ENCODE assay signal across 12 mouse cellular contexts in the genomic region with DNA sequence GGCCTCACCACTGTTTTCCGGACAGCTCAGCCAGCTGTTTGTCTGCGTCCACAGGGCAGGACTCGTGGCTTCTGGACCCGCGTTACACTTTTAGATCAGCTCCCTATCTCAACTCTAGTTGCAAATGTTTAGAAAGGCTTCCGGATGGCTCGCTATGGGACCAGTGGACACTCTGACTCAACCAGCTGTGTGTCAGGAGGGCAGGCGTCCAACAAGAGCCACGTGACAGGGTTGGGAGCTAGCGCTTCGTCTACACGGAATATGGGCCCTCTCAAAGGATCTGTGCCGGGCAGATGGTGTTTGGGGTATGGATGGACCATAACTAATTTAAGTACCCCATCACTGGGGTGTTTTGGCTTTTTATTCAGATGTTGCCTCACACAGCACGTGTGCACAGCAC. TPM values are rescaled to one million over a fixed set of nuclear protein-coding genes. Genes with fewer than 3 reads are reported as not detected.
DNase-seq lines count a peak whose midpoint lies in the region; ATAC-seq and TF ChIP-seq lines count a peak whose summit lies in the region.
"Had no signal": no experiment of that assay in that cellular context is flagged by ENCODE, and none has a peak within 500 bp of the region (broad histone marks: within the 10 kb centered on the region; RNA-seq: fewer than 3 reads in every experiment).

No protein-coding gene starts in this region.

- H3K9ac ChIP-seq in hindbrain, postnatal 0 days (replicated peaks; ENCODE audit: low read length), result no peak overlapping the region
- no peak overlapping the region for H3K9ac ChIP-seq in hindbrain, embryonic 16.5 days (ENCODE audit: low read depth, low read length)
- H3K9ac ChIP-seq in ES-E14 (ENCODE audit: insufficient read depth, low read depth, low read length, poor library complexity, severe bottlenecking), result peak overlapping the region; percentile 41
- H3K9ac ChIP-seq in liver, embryonic 16.5 days (ENCODE audit: low read depth, low read length), result no peak overlapping the region
- no peak overlapping the region for H3K9ac ChIP-seq in forebrain, embryonic 13.5 days
- H3K9ac ChIP-seq in intestine, embryonic 15.5 days, result no peak overlapping the region

- in situ Hi-C loops in ES-E14 (cut with MboI; ENCODE audit: low sequenced_read_pairs in 2 of 2, unreplicated experiment in 2 of 2), result no loop called here

- H3K4me3 ChIP-seq in hindbrain, postnatal 0 days (ENCODE audit: low read length), result no peak overlapping the region
- no peak overlapping the region for H3K4me3 ChIP-seq in hindbrain, embryonic 16.5 days (ENCODE audit: low read length)
- 0 out of 4 replicates have a peak overlapping the region, but pooled peaks have one; percentile 13 to 15 for H3K4me3 ChIP-seq in ES-E14 (ENCODE audit: insufficient read depth in 1 of 2, low read depth in 1 of 2, low read length in 2 of 2, poor library complexity in 1 of 2, severe bottlenecking in 1 of 2)
- H3K4me3 ChIP-seq in liver, embryonic 16.5 days (ENCODE audit: low read depth, low read length), result no peak overlapping the region
- no peak overlapping the region for H3K4me3 ChIP-seq in forebrain, embryonic 13.5 days
- H3K4me3 ChIP-seq in intestine, embryonic 15.5 days (replicated peaks), result no peak overlapping the region

- no peaks in the 10 kb centered on the region for H3K9me3 ChIP-seq in hindbrain, postnatal 0 days (ENCODE audit: low read length)
- H3K9me3 ChIP-seq in hindbrain, embryonic 16.5 days (ENCODE audit: control insufficient read depth, low read length), result no peaks in the 10 kb centered on the region
- H3K9me3 ChIP-seq in ES-E14 (ENCODE audit: control insufficient read depth, insufficient read depth, low read depth, low read length), result no peaks in the 10 kb centered on the region
- H3K9me3 ChIP-seq in liver, embryonic 16.5 days (replicated peaks; ENCODE audit: control insufficient read depth, low read length), result no peaks in the 10 kb centered on the region
- no peaks in the 10 kb centered on the region for H3K9me3 ChIP-seq in forebrain, embryonic 13.5 days (replicated peaks)
- H3K9me3 ChIP-seq in intestine, embryonic 15.5 days, result no peaks in the 10 kb centered on the region

- H3K27me3 ChIP-seq in hindbrain, postnatal 0 days (ENCODE audit: insufficient read depth, low read length), result no peaks in the 10 kb centered on the region
- H3K27me3 ChIP-seq in hindbrain, embryonic 16.5 days (replicated peaks; ENCODE audit: control insufficient read depth, insufficient read depth, low read length), result no peaks in the 10 kb centered on the region
- no peaks in the 10 kb centered on the region for H3K27me3 ChIP-seq in liver, embryonic 16.5 days (ENCODE audit: control insufficient read depth, insufficient read depth, low read depth, low read length)
- no peaks in the 10 kb centered on the region for H3K27me3 ChIP-seq in forebrain, embryonic 13.5 days
- H3K27me3 ChIP-seq in intestine, embryonic 15.5 days (replicated peaks), result no peaks in the 10 kb centered on the region
- H3K27me3 ChIP-seq: Patski had no signal

- TF ChIP-seq CTCF in hindbrain, postnatal 0 days (IDR thresholded peaks at IDR 0.05; ENCODE audit: low read depth), result no peak

- H3K4me2 ChIP-seq in hindbrain, postnatal 0 days (ENCODE audit: low read depth, low read length), result no peak overlapping the region
- H3K4me2 ChIP-seq in hindbrain, embryonic 16.5 days (ENCODE audit: low read length), result no peak overlapping the region
- H3K4me2 ChIP-seq in liver, embryonic 16.5 days (ENCODE audit: low read depth, low read length), result no peak overlapping the region
- no peak overlapping the region for H3K4me2 ChIP-seq in forebrain, embryonic 13.5 days
- H3K4me2 ChIP-seq in intestine, embryonic 15.5 days (replicated peaks), result no peak overlapping the region

- DNase-seq in hindbrain, postnatal 0 days (ENCODE audit: low spot score), result peak; percentile 37
- DNase-seq in ES-E14 (ENCODE audit: low read depth, low spot score), result no peak
- DNase-seq in gastrocnemius, postnatal 10 days, result peak; percentile 72
- DNase-seq in layer of hippocampus, postnatal 14 days (ENCODE audit: low spot score in 2 of 2), result no peak
- DNase-seq: cerebellum, adult 11 months; kidney, adult 9 months had no signal

- peak; percentile 59; the same call in 1 of the 2 replicates for ATAC-seq in hindbrain, postnatal 0 days
- ATAC-seq in hindbrain, embryonic 16.5 days, result no peak; the same call in 1 of the 2 replicates
- peak; percentile 88 for ATAC-seq in liver, embryonic 16.5 days (ENCODE audit: low read depth)
- no peak for ATAC-seq in forebrain, embryonic 13.5 days
- ATAC-seq in intestine, embryonic 15.5 days, result no peak
- ATAC-seq: Patski had no signal

- WGBS in hindbrain, postnatal 0 days, result 61% methylated on average over 14 of the region's 14 CpGs
- 70% methylated on average over 14 of the region's 14 CpGs for WGBS in hindbrain, embryonic 16.5 days
- 54% methylated on average over 14 of the region's 14 CpGs for WGBS in liver, embryonic 16.5 days (ENCODE audit: insufficient replicate concordance)
- WGBS in forebrain, embryonic 13.5 days, result 86% methylated on average over 14 of the region's 14 CpGs
- 79% methylated on average over 14 of the region's 14 CpGs for WGBS in intestine, embryonic 15.5 days

- no peaks in the 10 kb centered on the region for H3K36me3 ChIP-seq in hindbrain, postnatal 0 days (ENCODE audit: insufficient read depth, low read length)
- H3K36me3 ChIP-seq in hindbrain, embryonic 16.5 days (ENCODE audit: control insufficient read depth, insufficient read depth, low read length), result no peaks in the 10 kb centered on the region
- no peaks in the 10 kb centered on the region for H3K36me3 ChIP-seq in ES-E14 (ENCODE audit: control insufficient read depth, insufficient read depth, low read length, poor library complexity, severe bottlenecking)
- H3K36me3 ChIP-seq in liver, embryonic 16.5 days (ENCODE audit: control insufficient read depth, insufficient read depth), result no peaks in the 10 kb centered on the region
- no peaks in the 10 kb centered on the region for H3K36me3 ChIP-seq in forebrain, embryonic 13.5 days (ENCODE audit: poor library complexity, severe bottlenecking)
- H3K36me3 ChIP-seq in intestine, embryonic 15.5 days, result no peaks in the 10 kb centered on the region

- no peak overlapping the region for H3K27ac ChIP-seq in hindbrain, postnatal 0 days
- no peak overlapping the region for H3K27ac ChIP-seq in hindbrain, embryonic 16.5 days (ENCODE audit: low read depth, low read length)
- no peak overlapping the region for H3K27ac ChIP-seq in ES-E14 (ENCODE audit: insufficient read depth, low read depth, low read length, poor library complexity, severe bottlenecking)
- peak overlapping the region; percentile 62 for H3K27ac ChIP-seq in liver, embryonic 16.5 days (ENCODE audit: low read length)
- H3K27ac ChIP-seq in forebrain, embryonic 13.5 days, result no peak overlapping the region
- no peak overlapping the region for H3K27ac ChIP-seq in intestine, embryonic 15.5 days
- H3K27ac ChIP-seq: macrophage had no signal

- H3K4me1 ChIP-seq in hindbrain, postnatal 0 days (ENCODE audit: insufficient read depth, low read length), result no peaks in the 10 kb centered on the region
- no peaks in the 10 kb centered on the region for H3K4me1 ChIP-seq in hindbrain, embryonic 16.5 days (ENCODE audit: control insufficient read depth, insufficient read depth, low read depth, low read length)
- H3K4me1 ChIP-seq in ES-E14 (ENCODE audit: control insufficient read depth in 2 of 2, insufficient read depth in 2 of 2, low read length in 2 of 2, poor library complexity in 1 of 2), result peaks cover 2 to 13% of the 10 kb centered on the region in 2 experiments; a peak in 2 of 4 replicates
- H3K4me1 ChIP-seq in liver, embryonic 16.5 days (ENCODE audit: control insufficient read depth, low read depth, low read length), result no peaks in the 10 kb centered on the region
- H3K4me1 ChIP-seq in forebrain, embryonic 13.5 days, result no peaks in the 10 kb centered on the region
- 0 out of 2 replicates have a peak, but pooled peaks cover 4% of the 10 kb centered on the region for H3K4me1 ChIP-seq in intestine, embryonic 15.5 days (replicated peaks)

TF ChIP-seq in ES-E14, 5 proteins besides CTCF, POLR2A, EP300 and RAD21:
- TF ChIP-seq MAFK (IDR thresholded peaks at IDR 0.05; ENCODE audit: insufficient read depth, low read depth, low read length), result no peak
- TF ChIP-seq ZC3H11A (IDR thresholded peaks at IDR 0.05; ENCODE audit: borderline replicate concordance, low read depth, low read length), result no peak
- no peak for TF ChIP-seq HCFC1 (IDR thresholded peaks at IDR 0.05; ENCODE audit: borderline replicate concordance, insufficient read depth, low read length)
- TF ChIP-seq CHD2 (IDR thresholded peaks at IDR 0.05; ENCODE audit: low read depth, low read length), result no peak
- TF ChIP-seq ZNF384 (IDR thresholded peaks at IDR 0.05; ENCODE audit: low read depth, low read length), result no peak
TF ChIP-seq in ES-E14: peak in this region for 0.

RNA-seq across cellular contexts. Expression of a gene that starts 9.8 kb away (rescaled TPM):
- total RNA-seq in hindbrain, postnatal 0 days (2014; rRNA removed), result 102 and 108 TPM in 2 replicates
- 134 and 137 TPM in 2 replicates for polyA plus RNA-seq in hindbrain, postnatal 0 days (2015; fragmentation: Nextera tagmentation; extraction: Ambion mirVana)
- 141 and 145 TPM in 2 replicates for polyA plus RNA-seq in hindbrain, embryonic 16.5 days (2015; fragmentation: Nextera tagmentation; extraction: Ambion mirVana)
- 12.0 and 17.1 TPM in 2 replicates for total RNA-seq in ES-E14 (2012; rRNA removed)
- 1 to 10 TPM; 1.5 to 3.0 TPM for total RNA-seq in gastrocnemius, postnatal 10 days (2021)
- polyA plus RNA-seq in liver, embryonic 16.5 days (2015; fragmentation: Nextera tagmentation; extraction: Ambion mirVana), result 88.4 and 98.4 TPM in 2 replicates
- total RNA-seq in layer of hippocampus, postnatal 14 days (2021), result 100 to 1,000 TPM; 206 to 224 TPM
- polyA plus RNA-seq in forebrain, embryonic 13.5 days (2015; fragmentation: Nextera tagmentation; extraction: Ambion mirVana), result 71.3 and 88.7 TPM in 2 replicates
- polyA plus RNA-seq in intestine, embryonic 15.5 days (2015; fragmentation: Nextera tagmentation; extraction: Ambion mirVana), result 174 and 190 TPM in 2 replicates

Comparison
In these comparisons a context has a peak if more than half of its experiments do, and no peak if none do; other contexts are left out.
1. ATAC-seq: peak in hindbrain, postnatal 0 days (single experiment) and liver, embryonic 16.5 days (single experiment); none in hindbrain, embryonic 16.5 days (single experiment), forebrain, embryonic 13.5 days (single experiment) and intestine, embryonic 15.5 days (single experiment).
2. DNase-seq: peak in hindbrain, postnatal 0 days (single experiment) and gastrocnemius, postnatal 10 days (single experiment); none in ES-E14 (single experiment) and layer of hippocampus, postnatal 14 days (0 of 2).
3. H3K4me3 ChIP-seq: peak in ES-E14 (2 of 2); none in hindbrain, postnatal 0 days (single experiment), hindbrain, embryonic 16.5 days (single experiment), liver, embryonic 16.5 days (single experiment), forebrain, embryonic 13.5 days (single experiment) and intestine, embryonic 15.5 days (single experiment).